Mouse (Mus musculus) lung, postnatal 0 days (tissue): ENCODE results near the gene Ldb1.

ENCODE experiments used
- CTCF ChIP-seq: IDR thresholded peaks from 2 replicates; pipeline ENCODE4 v1.5.1; 2016; ENCODE audit warnings: antibody characterized with exemption, mild to moderate bottlenecking
- EP300 ChIP-seq: IDR thresholded peaks from 2 replicates; pipeline ENCODE4 v1.6.1; 2016; ENCODE audit warnings: antibody characterized with exemption, mild to moderate bottlenecking, control low read depth

DNA sequence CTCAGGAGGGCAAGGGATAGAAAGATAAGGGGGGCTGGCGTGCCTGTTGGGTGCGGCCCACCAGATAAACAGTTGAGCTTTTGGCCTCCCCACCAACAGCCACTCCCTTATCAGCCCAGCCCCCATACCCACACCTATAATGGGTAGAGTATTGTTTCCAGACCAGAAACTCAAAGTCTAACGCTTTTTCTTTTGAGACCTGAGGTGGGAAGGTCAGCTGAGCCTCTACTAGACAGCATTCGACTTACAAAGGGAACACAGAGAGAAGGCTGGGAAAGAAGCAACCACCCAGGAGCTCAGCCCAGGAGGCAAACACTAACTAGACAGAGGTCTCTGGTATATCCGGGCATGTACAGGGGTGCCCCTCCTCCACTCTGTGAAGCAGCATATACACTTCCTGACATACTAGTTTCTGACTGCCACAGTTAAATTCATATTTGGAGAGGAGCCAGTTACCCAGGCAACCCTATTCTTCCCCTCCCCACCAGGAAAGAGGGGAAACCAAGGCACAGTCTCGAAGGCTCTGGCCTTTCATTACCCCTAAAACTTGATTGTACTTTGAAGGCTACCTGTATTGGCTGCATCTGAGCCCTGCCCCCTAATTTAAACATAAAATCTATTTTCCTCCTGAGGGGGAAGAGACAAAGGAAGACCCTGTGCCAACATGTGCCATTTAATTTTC lies 7.6 kb downstream of the Ldb1 start:
- TF ChIP-seq CTCF (no peak), EP300 (no peak)
